Mouse (Mus musculus): Measurements from ENCODE around the gene Plin5.

Plin5 gene

GRCm38 (mm10) chr17:56133457-56134363 lies 16.3 kb upstream of the Plin5 start:
- no peak for DNase-seq

GRCm38 (mm10) chr17:56132661-56133060 lies 15.3 kb upstream of the Plin5 start:
- DNase-seq, result peak; percentile 82 to 88

GRCm38 (mm10) chr17:56131814-56132213 lies 14.4 kb upstream of the Plin5 start:
- DNase-seq, result peak; percentile 83 to 91

- no peak for DNase-seq
These were observed 13.7 kb upstream of the Plin5 start for GRCm38 (mm10) chr17:56131136-56131535.

GRCm38 (mm10) chr17:56128246-56128645 lies 10.8 kb upstream of the Plin5 start:
- DNase-seq, result no peak

GRCm38 (mm10) chr17:56126175-56126574 lies 8.8 kb upstream of the Plin5 start:
- DNase-seq, result no peak

GRCm38 (mm10) chr17:56125276-56125630 lies 7.9 kb upstream of the Plin5 start:
- DNase-seq, result no peak

- DNase-seq, result peak; percentile 71 to 86
These were observed 7.2 kb upstream of the Plin5 start for GRCm38 (mm10) chr17:56124377-56125275.

GRCm38 (mm10) chr17:56123681-56124340 lies 6.4 kb upstream of the Plin5 start:
- DNase-seq, result no peak

GRCm38 (mm10) chr17:56123161-56123560 lies 5.8 kb upstream of the Plin5 start:
- DNase-seq, result no peak

GRCm38 (mm10) chr17:56121826-56122225 lies 4.4 kb upstream of the Plin5 start, which contains the start of gene Lrg1:
Gene Lrg1, minus strand, starts transcription at chr17:56122001.
- no peak for DNase-seq

- peak; percentile 59 to 69 for DNase-seq
These were observed 2.8 kb upstream of the Plin5 start for GRCm38 (mm10) chr17:56119981-56120880.

- no peak for DNase-seq
These were observed 2.0 kb upstream of the Plin5 start for GRCm38 (mm10) chr17:56119431-56119830.

GRCm38 (mm10) chr17:56116193-56116592 lies 1.2 kb downstream of the Plin5 start:
- no peak for DNase-seq

- no peak for DNase-seq
These were observed 4.7 kb downstream of the Plin5 start for GRCm38 (mm10) chr17:56112743-56113142.

GRCm38 (mm10) chr17:56111864-56112263 lies 5.5 kb downstream of the Plin5 start:
- peak; percentile 79 to 89 for DNase-seq

GRCm38 (mm10) chr17:56111021-56111420 lies 6.4 kb downstream of the Plin5 start:
- no peak for DNase-seq

GRCm38 (mm10) chr17:56110571-56110970 lies 6.8 kb downstream of the Plin5 start:
- DNase-seq, result peak; percentile 63 to 73

GRCm38 (mm10) chr17:56109219-56110051 lies 8.0 kb downstream of the Plin5 start, which contains the start of gene Plin4:
Gene Plin4, minus strand, starts transcription at chr17:56109803.
- DNase-seq, result no peak

- DNase-seq, result no peak
These were observed 8.9 kb downstream of the Plin5 start for GRCm38 (mm10) chr17:56108334-56109044.
